Mouse (Mus musculus) mouse embryonic stem cell (cell line): ENCODE results near the gene Fer1l5.

Experiments
- in situ Hi-C, 2 experiments: fragments of 300-500 bp; cut with MboI; formaldehyde crosslinking; loops; 1 replicate in 1 of 2; 3 replicates in 1 of 2; pipeline ENCODE4 v1.14.3; 2019 to 2020; ENCODE audit warnings: low sequenced_read_pairs in 2 of 2, low pct_unique_long_range_greater_than_20kb in 1 of 2, mixed read lengths in 1 of 2; ENCODE audit not compliant: unreplicated experiment in 1 of 2

Fer1l5 gene

DNA sequence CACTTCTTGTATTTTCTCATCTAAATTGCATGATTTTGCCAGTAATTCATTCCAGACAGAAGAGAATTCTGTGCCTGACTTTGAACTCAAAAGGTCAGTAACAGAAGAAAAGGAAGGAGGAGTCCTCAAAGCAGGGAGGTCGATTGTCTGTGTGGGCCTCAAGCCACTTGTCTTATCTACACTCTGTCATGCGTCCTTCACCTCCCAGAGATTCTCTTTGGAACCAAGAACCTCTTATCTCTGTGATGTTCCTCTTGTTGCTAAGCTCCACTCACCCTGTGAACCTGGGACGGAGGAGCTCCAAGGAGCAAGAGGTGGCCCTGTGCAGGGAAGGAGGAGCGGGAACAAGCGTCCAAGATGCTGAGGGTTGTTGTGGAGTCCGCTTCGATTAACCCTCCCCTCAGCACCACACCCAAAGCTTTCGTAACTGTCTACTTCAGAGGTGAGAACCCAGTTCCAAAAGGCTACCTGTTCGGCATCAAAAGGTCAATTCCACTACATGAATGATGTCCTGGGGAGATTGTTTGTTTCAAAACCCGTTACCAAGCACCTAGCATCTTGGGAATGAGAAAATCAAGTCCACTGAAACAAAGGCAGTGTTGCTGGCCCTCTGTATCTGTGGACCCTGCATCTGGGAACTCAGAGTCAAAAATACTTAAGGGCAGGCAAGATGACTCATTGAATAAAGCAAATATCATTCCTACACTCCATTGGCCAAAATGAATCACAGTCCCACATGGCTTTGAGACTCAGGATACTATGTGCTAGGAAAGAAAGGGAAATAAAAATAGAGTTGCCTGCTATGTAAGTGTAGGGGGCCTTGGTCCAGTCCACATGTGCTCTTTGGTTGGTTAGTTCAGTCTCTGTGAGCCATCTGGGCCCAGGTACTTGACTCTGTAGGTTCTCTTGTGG is at the start of gene Fer1l5:
Gene Fer1l5 (plus strand): TSS at position 358 of the 912 bp plus-strand sequence.
- in situ Hi-C loops: no loop called here

DNA sequence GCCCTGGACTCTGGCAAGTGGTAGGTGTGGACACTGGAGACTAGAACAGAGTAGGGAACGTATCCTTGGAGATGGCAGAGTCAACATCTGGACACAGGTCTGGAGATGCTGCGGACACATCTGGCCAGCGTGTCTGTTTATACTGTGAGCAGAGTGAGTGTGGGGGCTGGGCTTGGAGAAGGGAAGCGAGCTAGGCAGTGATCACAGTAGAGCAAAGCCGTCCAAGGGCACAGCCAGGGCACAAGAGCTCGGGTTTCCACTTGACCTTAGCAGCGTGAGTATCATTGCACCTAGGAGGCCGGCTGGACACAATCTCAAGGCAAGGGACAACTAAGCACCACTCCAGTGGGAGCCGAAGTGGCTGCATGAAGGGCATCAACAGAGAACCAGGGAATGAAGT is 49.0 kb upstream of the Fer1l5 start:
- in situ Hi-C loops: no loop called here

DNA sequence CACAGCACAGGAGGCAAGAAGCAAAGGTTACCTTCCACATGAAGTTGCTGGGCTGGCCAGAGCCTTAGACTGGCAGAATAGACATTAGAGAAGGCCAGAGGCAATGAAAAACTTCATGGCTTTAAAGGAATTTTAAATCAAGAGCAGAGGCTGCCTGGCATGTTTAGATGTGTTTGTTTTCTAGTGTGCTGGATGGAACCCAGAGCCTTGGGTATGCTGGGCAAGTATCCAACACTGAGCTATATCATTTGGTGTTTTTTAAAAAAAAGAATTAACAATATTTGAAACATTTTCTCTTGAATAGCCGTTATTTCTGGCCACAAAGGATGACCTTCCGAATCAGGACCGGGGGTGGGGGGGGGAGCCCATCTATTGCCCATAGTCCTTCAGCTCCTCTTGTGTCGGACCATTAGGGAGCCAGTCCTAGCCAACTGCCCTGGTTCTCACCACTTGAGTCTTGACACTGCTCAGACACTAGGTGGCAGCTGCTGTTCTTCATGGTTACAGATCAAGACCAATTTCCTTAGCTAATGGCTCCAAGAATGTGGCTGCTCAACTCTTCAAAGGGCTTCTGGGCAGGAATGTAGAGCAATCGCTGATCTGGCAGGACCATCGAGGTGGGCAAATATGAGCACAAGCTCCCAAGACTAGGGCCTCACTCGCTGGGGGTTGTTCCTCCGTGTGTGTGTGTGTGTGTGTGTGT is 48.2 kb upstream of the Fer1l5 start:
- in situ Hi-C loops: no loop called here

DNA sequence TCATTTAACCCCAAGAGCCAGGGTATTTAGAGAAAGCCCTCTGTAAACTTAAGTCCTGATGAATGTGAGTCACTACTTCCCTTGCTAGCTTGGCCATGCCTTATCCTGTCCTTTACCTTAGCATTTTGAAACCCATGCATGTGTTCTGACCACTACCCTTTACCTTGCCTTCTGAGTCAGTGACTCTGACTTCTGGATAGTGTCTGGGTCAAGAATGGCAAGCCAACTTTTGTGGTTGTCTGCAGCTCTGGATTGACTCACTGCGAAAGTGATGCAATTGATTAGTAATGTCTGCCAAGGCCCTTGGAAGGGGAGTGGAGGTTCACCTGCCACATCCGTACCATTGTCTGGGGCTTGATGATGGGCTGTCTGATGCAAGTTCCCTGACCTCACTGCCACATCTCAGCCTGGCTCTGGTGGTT is 46.2 kb upstream of the Fer1l5 start:
- in situ Hi-C loops: no loop called here

DNA sequence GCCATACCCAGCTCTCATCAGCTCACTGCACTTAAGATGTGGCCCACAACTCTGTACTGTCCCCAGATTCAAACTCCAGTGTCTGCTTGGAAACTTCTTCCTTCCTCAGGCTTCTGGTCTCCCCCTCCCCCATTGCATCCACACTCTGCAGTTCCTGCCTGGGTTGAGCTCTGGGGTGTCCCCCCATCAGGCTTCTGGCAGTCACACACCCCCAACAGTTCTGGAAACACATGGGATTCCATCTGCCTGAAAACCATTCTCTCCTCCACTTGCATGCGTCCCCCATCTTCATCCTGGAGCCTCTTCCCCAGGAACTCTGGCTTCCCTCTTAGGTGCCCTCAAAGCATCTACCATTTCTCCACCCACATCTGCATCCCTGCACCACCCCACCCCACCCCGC is 45.3 kb upstream of the Fer1l5 start:
- in situ Hi-C loops: no loop called here

DNA sequence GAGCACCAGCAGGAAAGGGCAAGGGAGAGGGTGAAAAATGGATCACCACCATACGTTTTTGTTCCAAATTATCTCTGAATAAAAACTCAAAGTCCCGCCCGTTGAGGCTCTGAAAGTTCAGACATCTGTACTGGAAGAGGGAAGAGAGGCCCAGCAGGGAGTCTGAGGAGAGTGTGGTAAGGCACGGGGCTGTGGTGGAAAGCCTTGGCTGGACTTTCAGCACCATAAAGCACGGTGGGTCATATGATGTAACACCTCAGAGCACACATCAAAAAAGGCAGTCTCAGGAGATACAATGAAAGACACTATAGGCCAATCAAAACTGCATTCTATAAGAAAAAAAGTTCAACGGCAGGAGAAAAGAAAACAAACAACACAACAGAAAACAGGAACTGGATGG is 40.3 kb upstream of the Fer1l5 start:
- in situ Hi-C loops: no loop called here

DNA sequence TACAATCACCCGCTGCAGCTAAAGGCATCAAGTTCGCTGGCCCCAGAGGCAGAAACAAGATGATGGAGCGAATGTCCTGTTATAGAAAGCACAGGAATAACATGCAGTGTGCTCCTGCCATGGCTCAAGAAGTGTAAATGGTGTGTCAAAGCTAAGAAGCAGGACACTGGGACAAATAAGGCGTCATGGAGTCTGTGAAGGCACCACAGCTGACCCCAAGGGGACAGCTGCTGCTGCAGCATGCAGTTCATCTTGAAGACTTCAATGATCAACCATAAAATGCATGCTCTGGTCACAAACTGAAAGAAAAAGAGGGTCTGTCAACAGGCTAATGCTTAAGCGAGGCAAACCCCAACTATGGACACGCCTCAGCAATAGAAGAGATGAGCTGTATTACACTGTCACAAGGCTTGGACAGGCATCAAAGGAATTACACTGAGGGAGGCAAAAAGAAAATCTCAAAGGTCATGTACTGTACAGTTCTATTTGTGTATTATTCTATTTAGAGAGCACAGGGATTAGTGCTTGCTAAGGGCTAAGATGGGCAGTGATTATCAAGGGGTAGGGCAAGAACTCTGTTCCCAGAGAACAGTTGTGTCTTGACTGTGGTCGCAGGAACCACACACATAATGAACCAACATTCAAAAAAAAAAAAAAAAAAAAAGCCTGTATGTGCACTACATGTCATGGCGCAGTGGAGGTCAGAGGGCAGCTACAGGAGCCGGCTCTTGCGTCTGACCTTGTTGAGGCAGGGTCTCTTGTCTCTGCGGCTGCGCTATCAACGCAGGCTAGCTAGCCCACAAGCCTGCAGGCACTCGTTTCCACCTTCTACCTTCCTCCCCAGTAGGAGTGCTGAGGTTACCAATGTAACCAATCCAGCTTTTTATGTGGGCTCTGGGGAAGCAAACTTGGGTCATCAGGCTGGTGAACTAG is 38.9 kb upstream of the Fer1l5 start:
- in situ Hi-C loops: no loop called here

DNA sequence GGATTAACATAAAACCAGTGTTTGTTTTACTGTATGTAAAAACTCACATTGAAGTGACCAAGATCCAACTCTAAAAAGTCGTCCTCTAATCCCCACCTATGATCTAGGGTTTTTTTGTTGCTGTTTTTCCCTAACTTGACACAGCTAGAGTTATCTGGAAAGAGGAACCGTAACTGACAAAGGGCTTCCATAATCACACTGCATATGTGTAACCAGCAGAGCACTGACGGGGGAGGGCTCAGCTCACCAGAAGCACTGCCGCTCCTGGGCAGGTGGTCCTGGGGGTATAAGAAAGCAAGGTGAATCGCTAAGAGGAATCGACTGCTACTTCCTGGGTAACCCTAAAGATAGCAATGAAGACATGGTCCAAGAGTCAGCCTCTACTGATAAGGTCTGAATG is 29.5 kb upstream of the Fer1l5 start:
- in situ Hi-C loops: no loop called here

DNA sequence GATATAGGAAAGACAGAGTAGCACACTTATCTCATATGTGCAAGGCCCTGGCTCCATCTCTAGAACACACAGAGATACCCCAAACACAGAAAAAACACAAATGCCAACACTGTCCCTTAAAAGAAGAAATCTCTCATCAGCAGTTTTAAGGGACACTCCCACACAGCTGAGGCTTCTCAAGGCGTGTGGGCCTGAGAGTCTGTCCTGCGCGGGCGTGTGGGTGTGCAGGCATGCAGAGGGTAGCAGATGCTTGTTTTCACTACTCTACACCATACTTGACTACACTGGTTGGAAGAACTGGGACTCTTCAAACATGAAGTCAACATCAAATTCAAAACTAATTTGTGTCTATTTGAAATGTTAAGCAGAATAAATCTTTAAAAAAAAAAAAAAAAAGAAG is 19.7 kb upstream of the Fer1l5 start:
- in situ Hi-C loops: no loop called here

DNA sequence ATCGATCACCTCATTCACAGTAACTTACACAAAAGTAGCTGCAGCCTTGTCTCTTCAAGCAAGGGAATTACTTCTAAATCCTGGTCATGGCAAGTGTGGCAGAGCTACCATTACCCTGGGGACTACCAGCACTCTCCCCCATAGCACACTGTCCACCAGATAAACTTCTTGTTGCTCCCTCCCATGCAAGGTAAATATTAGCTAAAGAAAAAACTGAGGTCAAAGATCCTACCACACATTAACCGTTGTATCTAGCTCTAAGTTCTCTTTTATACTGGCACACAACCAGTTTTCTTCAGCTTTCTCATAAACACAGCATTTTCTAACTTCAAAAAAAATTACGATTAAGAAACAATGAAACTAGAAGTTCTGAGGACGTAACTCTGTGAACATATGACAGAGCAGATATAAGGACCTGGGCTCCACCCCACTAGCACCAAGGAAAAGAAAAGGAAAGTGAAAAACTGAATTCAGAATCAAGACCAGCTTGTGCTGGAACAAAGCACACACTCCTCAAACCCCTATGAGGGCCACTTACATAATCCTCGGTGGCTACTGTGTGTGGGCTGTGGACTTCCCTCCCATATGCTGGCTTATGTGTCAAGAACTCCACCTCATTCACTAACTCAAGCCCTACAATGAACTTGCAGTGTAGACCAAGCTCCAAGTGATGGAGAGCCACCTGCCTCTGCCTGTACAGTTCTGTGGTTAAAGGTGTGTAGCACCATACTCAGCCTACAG is 15.0 kb upstream of the Fer1l5 start:
- in situ Hi-C loops: no loop called here

DNA sequence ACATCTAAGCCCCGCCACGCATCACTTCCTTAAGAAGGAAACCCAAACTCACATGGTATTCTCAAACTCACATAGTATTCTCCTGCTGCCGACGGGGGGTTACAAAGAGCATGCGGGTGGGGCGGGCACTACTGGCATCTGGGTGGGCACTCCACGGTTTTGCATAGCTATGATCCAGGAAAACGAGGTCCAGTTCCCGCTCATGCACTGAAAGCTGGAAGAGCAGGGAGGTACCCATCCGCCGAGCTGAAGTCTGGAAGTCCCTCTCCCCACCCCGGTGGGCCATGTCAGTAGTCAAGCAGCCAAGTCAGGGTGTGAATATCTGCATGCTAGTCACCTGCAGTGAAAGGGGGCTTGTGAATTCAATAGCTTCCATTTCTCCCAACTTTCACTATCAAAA is 4.4 kb upstream of the Fer1l5 start:
- in situ Hi-C loops: no loop called here

DNA sequence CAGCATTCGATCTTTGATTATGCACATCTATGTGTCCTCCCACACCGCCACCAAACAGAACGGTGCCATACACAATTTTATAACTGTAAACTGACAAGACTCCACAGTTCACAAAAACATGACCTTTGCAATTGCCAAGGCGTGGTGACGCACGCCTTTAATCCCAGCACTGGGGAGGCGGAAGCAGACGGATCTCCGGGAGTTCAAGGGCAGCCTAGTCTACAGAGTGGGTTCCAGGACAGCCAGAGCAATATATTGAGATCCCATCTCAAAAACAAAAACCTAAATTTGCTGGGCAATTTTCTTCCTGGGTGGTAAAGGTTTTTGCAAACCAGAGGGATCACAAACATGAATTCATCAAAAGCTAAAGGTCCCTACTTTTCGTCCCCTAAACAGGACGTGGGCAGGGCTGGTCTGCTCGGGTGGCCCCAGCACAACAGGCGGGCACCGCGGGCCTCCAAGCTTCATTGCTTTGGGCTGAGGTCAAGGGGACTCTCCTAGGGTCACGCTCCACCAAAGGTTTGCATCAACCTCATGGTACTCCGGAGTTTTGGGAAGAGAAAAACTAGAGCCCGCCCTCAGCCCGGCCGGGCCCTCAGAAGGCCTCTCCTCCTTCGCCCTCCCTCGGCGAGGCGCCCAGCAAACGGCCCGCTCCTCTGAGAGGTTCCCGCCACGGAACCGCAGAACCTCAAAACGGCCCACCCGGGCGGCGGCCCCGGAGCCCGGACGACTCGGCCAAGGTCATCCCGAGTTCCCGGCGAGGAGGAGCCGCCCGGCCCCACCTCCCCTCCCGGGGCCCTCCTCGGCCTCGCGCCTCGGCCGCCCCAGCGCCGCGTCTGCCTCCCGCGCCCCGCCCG is 3.8 kb upstream of the Fer1l5 start:
- in situ Hi-C loops: no loop called here

DNA sequence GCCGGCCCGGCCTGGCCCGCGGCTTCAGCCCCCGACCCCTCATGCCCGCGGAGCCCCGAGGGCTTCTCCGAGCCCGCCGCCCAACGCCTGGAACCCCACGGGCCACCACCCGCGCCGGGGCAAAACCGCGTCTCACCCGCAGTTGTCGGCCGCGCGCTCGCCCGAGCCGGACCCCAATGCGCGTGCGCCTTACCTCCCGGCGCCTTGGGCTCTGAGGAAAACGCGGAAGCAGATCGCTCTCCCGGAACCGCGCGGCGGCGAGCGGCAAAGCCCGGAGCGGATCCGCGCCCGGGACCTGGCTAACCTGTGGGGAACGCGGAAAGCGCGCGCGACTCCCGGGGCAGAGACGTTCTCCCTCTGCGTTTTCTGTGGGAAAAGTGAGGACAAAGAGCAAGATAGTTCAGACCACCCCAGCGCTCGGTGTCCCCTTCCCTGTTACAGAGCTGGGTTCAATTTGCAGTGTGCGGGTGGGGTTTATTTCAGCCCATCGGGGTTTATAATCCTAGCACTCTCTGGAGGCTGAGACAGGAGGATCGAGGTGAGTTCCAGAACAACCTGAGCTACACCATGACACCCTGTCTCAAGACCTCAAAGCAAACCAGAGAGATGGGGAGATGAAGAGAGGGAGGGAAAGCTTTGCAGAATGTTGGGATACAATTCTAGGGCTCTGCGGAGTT is 3.0 kb upstream of the Fer1l5 start, which contains the start of gene Kansl3:
Gene Kansl3 (minus strand): TSS at position 213 of the 677 bp plus-strand sequence.
- in situ Hi-C loops: no loop called here

DNA sequence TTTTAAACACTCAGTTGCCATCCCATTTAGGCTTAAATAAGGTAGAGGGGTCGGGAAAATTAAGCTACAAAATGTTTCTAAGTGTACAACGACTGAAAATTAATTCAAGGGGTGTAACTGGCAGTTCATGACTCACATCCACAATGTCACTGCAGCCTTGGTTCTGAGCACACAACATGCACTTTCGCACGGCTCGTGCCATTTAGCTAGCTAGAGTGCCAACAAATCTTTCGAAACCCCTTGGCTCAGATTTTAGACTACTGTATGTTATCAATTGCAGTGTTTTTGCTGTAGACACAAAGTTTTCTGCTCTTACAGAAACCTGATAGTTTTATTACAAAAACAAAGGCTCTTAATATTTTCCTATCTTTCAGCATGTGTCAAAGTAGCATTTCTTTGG is 1.2 kb upstream of the Fer1l5 start:
- in situ Hi-C loops: no loop called here

DNA sequence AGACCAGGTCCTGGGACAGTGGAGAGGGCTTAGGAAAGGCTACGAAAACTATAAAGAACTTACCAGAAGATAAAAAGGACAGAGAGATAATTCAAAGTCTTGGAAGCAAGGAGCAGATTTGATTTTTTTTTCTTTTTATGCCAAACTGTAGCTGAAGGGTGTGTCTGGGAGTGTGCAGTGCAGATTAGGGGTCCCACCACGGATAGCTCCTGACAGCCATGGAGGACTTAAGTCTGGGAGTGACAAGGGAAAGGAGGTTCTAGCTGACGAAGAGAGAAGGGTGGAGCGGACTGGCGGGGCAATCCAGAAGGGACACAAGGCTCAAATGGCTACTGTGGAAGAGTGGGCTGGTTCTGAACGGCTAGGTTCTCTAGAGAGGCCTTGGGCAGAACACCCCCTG is 6.8 kb downstream of the Fer1l5 start:
- in situ Hi-C loops: no loop called here

DNA sequence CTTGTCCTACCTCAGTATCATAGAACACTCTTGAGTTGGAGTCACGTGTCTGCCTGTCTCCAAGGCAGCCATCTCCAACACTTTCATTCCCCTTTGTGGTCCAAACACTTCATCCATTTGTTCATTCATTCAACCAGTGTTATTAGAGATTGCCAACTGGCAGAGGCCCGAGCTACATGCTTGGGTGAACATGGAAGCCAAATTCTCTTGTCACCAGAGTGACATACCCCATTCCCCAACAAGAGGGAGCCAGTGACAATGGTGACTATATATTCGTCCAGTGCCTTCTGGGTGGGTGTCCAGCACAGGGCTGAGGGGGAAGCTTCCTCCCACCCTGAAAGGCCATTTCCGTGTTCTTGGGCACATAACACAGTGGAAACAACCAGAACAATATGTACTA is 7.5 kb downstream of the Fer1l5 start:
- in situ Hi-C loops: no loop called here

DNA sequence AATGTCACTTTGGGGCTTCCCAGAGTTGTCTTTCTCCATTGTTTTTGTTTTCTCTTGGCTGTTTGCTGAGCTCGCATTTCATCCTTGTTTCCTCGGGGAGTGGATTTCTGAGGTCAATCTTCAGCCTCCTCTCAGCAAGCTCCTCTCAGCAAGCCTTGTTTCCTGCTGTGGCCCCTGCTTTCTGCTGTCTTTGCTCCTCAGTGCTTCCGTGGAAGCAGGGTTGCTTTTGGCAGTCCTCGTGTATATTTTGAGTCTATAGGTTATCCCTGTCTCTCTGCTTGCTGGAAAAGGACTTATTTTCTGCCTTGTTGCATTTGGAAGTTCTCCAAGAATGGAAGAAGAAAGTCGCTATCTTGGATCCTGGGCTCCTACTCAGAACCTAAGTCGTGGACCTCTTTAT is 24.9 kb downstream of the Fer1l5 start:
- in situ Hi-C loops: no loop called here
